Mouse (Mus musculus): ENCODE results near the gene Fli1. TPM values are rescaled to one million over a fixed set of nuclear protein-coding genes. Genes with fewer than 3 reads are reported as not detected.
A peak's percentile ranks its signal among the peaks of the same experiment; 100 is the strongest.

Gene Fli1
- polyA plus RNA-seq, 1 experiment from 2014 or later, result 20.6 TPM

DNA sequence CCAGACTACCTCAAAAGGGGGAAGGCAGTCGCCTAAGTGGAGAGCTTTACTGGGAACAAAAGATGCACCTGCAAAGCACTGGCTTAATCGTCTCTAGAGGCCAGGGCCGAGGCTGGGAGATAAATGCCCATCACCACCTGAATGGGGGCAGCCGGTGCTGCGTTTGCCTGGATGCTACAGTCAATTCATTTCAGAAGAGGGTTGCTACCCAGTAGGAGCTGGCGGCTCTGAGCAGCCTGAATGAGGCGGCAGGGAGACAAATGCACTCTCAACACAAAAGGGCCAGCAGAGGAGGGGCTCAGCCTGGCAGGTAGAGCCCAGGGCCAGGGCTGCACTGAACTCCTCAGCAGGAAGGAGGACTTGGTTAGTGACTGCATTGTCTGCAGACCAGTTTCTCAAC lies 92.5 kb downstream of the Fli1 start:
- no peaks in the 10 kb centered on the region for H3K27me3 ChIP-seq (ENCODE audit: control insufficient read depth, insufficient read depth, low read length)
- peaks cover 38% of the 10 kb centered on the region for H3K36me3 ChIP-seq (ENCODE audit: control insufficient read depth, insufficient read depth, low read length)
- 36% methylated on average over 7 of the region's 7 CpGs for WGBS
- H3K4me1 ChIP-seq (ENCODE audit: control insufficient read depth in 2 of 2, insufficient read depth in 2 of 2, low read length in 2 of 2), result 0 out of 4 replicates have a peak, but pooled peaks cover 0 to under 1% of the 10 kb centered on the region in 2 experiments
- no peak for ATAC-seq (ENCODE audit: insufficient number of reproducible peaks, insufficient read depth, low FRiP score, low read depth)
- no peak overlapping the region for H3K4me2 ChIP-seq (ENCODE audit: low read length)
- H3K27ac ChIP-seq (replicated peaks in 1 of 2; ENCODE audit: control insufficient read depth in 1 of 2, insufficient read depth in 1 of 2, low read depth in 2 of 2, low read length in 2 of 2), result no peak overlapping the region
- no peaks in the 10 kb centered on the region for H3K9me3 ChIP-seq (ENCODE audit: control insufficient read depth, low read length)
- no peak overlapping the region for H3K4me3 ChIP-seq (ENCODE audit: control insufficient read depth in 1 of 2, insufficient read depth in 1 of 2, low read depth in 1 of 2, low read length in 2 of 2)
- H3K9ac ChIP-seq (ENCODE audit: low read length), result no peak overlapping the region

DNA sequence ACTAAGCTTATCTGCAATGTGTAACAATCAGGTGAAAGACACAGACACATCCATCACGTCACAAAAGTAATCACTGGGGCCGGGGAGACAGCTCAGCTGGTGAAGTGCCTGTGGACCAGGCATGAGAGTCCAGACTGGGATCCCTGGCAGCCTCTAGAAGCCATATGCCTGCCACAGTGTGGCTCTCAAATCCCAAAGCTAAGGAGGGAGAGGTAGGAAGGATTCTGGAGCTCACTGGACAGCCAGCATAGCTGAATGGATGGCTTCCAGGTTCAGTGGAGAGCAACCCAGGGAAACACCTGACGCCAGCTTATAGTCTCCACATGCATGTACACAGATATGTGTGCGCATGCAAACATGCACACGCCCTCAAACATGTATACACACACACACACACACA lies 93.9 kb downstream of the Fli1 start:
- ATAC-seq (ENCODE audit: insufficient number of reproducible peaks, insufficient read depth, low FRiP score, low read depth), result no peak
- Histone ChIP-seq H3K27ac (replicated peaks in 1 of 2; ENCODE audit: control insufficient read depth in 1 of 2, insufficient read depth in 1 of 2, low read depth in 2 of 2, low read length in 2 of 2) (no peak overlapping the region), H3K4me3 (ENCODE audit: control insufficient read depth in 1 of 2, insufficient read depth in 1 of 2, low read depth in 1 of 2, low read length in 2 of 2) (no peak overlapping the region), H3K36me3 (ENCODE audit: control insufficient read depth, insufficient read depth, low read length) (peaks cover 35% of the 10 kb centered on the region), H3K9me3 (ENCODE audit: control insufficient read depth, low read length) (no peaks in the 10 kb centered on the region), H3K27me3 (ENCODE audit: control insufficient read depth, insufficient read depth, low read length) (no peaks in the 10 kb centered on the region), H3K9ac (ENCODE audit: low read length) (no peak overlapping the region), H3K4me1 (ENCODE audit: control insufficient read depth in 2 of 2, insufficient read depth in 2 of 2, low read length in 2 of 2) (peaks cover 4 to 8% of the 10 kb centered on the region in 2 experiments; a peak in 2 of 4 replicates), H3K4me2 (ENCODE audit: low read length) (no peak overlapping the region)
- 69% methylated on average over 5 of the region's 5 CpGs for WGBS

DNA sequence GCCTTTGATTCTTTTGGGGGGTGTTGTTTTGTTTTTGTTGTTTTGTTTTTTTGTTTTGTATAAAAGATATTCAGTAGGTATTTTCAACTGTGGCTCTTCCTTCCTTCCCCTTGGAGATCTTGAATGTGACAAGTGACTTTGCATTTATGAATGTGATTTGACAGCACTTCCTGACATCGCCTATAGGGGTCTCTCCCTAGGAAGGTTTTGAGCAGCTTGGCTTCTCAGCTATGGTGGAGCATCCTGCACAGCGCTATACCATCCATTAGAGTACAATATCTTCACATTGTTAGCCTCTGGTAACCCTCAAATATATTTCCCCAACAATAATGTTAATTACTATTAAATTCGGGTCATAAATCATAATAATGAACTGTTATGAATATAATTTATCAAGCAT lies 96.9 kb downstream of the Fli1 start:
- no peak overlapping the region for H3K4me2 ChIP-seq (ENCODE audit: low read length)
- no peak overlapping the region for H3K9ac ChIP-seq (ENCODE audit: low read length)
- peaks cover 27% of the 10 kb centered on the region for H3K36me3 ChIP-seq (ENCODE audit: control insufficient read depth, insufficient read depth, low read length)
- H3K27ac ChIP-seq (replicated peaks in 1 of 2; ENCODE audit: control insufficient read depth in 1 of 2, insufficient read depth in 1 of 2, low read depth in 2 of 2, low read length in 2 of 2), result no peak overlapping the region
- no peaks in the 10 kb centered on the region for H3K9me3 ChIP-seq (ENCODE audit: control insufficient read depth, low read length)
- WGBS, result 53% methylated on average over 3 of the region's 3 CpGs
- peaks cover 6 to 8% of the 10 kb centered on the region in 2 experiments; a peak in 3 of 4 replicates for H3K4me1 ChIP-seq (ENCODE audit: control insufficient read depth in 2 of 2, insufficient read depth in 2 of 2, low read length in 2 of 2)
- ATAC-seq (ENCODE audit: insufficient number of reproducible peaks, insufficient read depth, low FRiP score, low read depth), result no peak
- H3K27me3 ChIP-seq (ENCODE audit: control insufficient read depth, insufficient read depth, low read length), result no peaks in the 10 kb centered on the region
- H3K4me3 ChIP-seq (ENCODE audit: control insufficient read depth in 1 of 2, insufficient read depth in 1 of 2, low read depth in 1 of 2, low read length in 2 of 2), result no peak overlapping the region

DNA sequence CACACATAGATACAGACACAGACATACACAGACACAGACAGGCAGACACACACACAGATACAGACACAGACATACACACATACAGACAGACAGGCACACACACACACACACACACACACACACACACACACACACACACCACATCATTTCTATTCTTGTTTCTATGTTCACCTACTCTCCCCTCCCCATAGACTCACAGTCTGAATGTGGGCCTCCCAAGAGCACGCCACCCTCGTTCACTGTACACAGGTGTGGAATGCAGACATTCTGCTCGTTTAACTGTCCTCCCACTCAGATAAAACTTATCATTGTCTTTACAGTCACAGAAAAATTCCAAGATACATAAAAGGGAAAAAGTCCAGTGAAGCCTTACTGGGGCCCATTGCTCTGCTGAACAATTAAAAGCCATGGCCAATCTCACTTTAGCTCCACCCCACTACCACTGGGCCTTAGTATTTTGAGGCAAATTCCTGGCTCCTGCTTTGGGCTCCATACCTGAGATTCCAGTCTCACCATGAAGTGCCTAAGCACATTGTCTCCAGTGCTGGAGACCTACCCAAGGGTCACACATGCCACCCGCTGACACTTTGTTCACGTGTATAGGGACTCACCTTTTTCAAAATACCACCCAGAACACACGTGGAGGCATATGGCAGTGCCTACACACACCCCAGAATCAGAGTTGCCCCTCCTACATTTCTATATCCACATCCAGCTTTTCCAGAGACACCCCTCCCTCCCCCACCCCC lies 98.0 kb downstream of the Fli1 start:
- Histone ChIP-seq H3K4me1 (ENCODE audit: control insufficient read depth in 2 of 2, insufficient read depth in 2 of 2, low read length in 2 of 2) (peaks cover 6 to 8% of the 10 kb centered on the region in 2 experiments; a peak in 3 of 4 replicates), H3K36me3 (ENCODE audit: control insufficient read depth, insufficient read depth, low read length) (peaks cover 25% of the 10 kb centered on the region), H3K27me3 (ENCODE audit: control insufficient read depth, insufficient read depth, low read length) (no peaks in the 10 kb centered on the region), H3K9ac (ENCODE audit: low read length) (no peak overlapping the region), H3K27ac (replicated peaks in 1 of 2; ENCODE audit: control insufficient read depth in 1 of 2, insufficient read depth in 1 of 2, low read depth in 2 of 2, low read length in 2 of 2) (peak overlapping the region; percentile 52 to 69), H3K9me3 (ENCODE audit: control insufficient read depth, low read length) (no peaks in the 10 kb centered on the region), H3K4me2 (ENCODE audit: low read length) (no peak overlapping the region), H3K4me3 (ENCODE audit: control insufficient read depth in 1 of 2, insufficient read depth in 1 of 2, low read depth in 1 of 2, low read length in 2 of 2) (no peak overlapping the region)
- WGBS, result 58% methylated on average over 6 of the region's 6 CpGs
- no peak for ATAC-seq (ENCODE audit: insufficient number of reproducible peaks, insufficient read depth, low FRiP score, low read depth)

DNA sequence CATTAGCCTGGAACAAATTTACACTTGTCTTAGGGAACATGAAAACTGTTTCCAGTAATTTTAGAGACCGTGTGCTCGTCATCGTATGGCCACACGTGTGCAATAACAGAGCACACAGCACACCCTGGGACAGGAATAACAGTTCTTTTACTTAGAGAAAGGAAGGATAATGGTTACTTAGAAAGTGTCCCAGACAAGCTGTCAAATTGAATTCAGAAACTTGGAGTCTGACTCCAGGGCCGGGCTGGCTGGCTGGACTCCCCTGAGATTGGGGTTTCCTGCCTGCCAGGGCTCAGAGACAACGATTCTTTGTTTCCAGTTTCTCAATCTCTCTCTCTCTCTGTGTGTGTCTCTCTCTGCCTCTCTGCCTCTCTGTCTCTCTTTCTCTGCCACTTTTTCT lies 98.8 kb downstream of the Fli1 start:
- no peak for ATAC-seq (ENCODE audit: insufficient number of reproducible peaks, insufficient read depth, low FRiP score, low read depth)
- Histone ChIP-seq H3K9me3 (ENCODE audit: control insufficient read depth, low read length) (no peaks in the 10 kb centered on the region), H3K4me1 (ENCODE audit: control insufficient read depth in 2 of 2, insufficient read depth in 2 of 2, low read length in 2 of 2) (peaks cover 6 to 8% of the 10 kb centered on the region in 2 experiments; a peak in 3 of 4 replicates), H3K27ac (replicated peaks in 1 of 2; ENCODE audit: control insufficient read depth in 1 of 2, insufficient read depth in 1 of 2, low read depth in 2 of 2, low read length in 2 of 2) (peak overlapping the region; percentile 24 to 69), H3K27me3 (ENCODE audit: control insufficient read depth, insufficient read depth, low read length) (no peaks in the 10 kb centered on the region), H3K4me2 (ENCODE audit: low read length) (no peak overlapping the region), H3K4me3 (ENCODE audit: control insufficient read depth in 1 of 2, insufficient read depth in 1 of 2, low read depth in 1 of 2, low read length in 2 of 2) (no peak overlapping the region), H3K9ac (ENCODE audit: low read length) (no peak overlapping the region), H3K36me3 (ENCODE audit: control insufficient read depth, insufficient read depth, low read length) (peaks cover 19% of the 10 kb centered on the region)
- WGBS, result 52% methylated on average over 6 of the region's 6 CpGs

DNA sequence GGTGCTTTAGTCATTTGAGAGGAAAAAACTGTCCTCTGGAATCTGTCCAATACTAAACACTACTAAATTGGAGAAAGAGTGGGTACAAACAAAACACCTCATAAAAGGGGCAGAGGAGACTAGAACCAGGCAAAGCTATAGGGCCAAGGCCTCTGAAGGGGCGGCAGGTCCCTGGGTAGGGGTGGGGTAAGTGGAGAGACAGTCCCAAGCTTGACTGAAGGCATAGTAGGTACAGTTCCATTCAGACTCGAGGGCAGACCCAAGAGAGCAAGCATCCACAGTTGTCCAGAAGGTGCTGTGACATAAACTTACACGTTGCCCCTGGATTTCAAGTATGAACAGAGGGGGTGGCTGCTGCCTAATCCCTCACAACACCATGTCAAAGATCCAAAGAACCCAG lies 99.5 kb downstream of the Fli1 start:
- 74% methylated on average over 3 of the region's 3 CpGs for WGBS
- no peak for ATAC-seq (ENCODE audit: insufficient number of reproducible peaks, insufficient read depth, low FRiP score, low read depth)
- peaks cover 6 to 8% of the 10 kb centered on the region in 2 experiments; a peak in 3 of 4 replicates for H3K4me1 ChIP-seq (ENCODE audit: control insufficient read depth in 2 of 2, insufficient read depth in 2 of 2, low read length in 2 of 2)
- no peaks in the 10 kb centered on the region for H3K27me3 ChIP-seq (ENCODE audit: control insufficient read depth, insufficient read depth, low read length)
- no peak overlapping the region for H3K4me3 ChIP-seq (ENCODE audit: control insufficient read depth in 1 of 2, insufficient read depth in 1 of 2, low read depth in 1 of 2, low read length in 2 of 2)
- peaks cover 17% of the 10 kb centered on the region for H3K36me3 ChIP-seq (ENCODE audit: control insufficient read depth, insufficient read depth, low read length)
- no peak overlapping the region for H3K4me2 ChIP-seq (ENCODE audit: low read length)
- peak overlapping the region; percentile 24 to 69; a peak in 3 of 4 replicates for H3K27ac ChIP-seq (replicated peaks in 1 of 2; ENCODE audit: control insufficient read depth in 1 of 2, insufficient read depth in 1 of 2, low read depth in 2 of 2, low read length in 2 of 2)
- H3K9ac ChIP-seq (ENCODE audit: low read length), result no peak overlapping the region
- no peaks in the 10 kb centered on the region for H3K9me3 ChIP-seq (ENCODE audit: control insufficient read depth, low read length)

DNA sequence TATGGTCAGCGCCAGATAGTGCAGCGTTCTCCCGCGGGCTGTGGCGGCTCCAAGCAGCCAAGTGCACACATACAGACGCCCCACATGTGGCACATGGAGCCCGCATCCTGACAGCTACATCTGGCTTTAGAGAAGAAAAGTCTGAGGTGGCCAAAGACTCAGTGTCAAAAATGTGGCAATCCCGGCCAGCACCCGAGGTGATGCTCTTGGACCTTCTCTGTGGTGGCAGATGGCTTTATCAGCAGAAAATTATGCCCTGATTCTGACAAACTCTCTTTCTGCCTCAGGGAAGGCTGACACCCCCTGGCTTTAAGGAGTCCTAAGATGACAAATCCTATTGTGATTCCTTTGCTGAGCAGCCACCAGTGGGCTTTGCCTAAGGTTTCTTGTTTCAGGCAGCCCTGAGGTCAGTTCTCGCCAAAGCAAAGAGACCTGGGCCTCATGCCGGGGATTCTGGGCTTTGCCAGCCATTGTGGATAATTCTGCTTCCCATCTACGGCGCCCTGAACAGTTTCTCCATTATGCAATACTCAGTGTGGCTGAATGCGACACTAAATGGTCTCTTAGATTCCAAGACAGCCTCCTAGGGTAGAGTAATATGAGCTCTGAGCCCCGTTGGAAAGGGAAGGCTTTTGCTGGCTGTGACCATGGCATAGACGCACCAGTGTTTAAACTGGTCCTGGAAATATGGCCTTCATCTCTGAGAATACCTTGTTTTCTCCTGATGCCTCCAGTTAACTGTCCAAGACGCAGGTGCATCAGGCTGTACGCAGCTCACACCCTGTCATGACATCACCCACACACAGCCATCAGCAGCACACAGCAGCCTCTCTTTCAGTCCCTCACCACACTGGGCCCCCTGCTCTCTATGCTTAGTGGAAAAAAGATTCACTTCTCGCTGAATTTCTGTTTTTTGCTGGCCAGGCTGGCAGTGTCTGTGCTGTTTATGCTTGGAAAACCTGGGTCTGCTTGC lies 108.1 kb downstream of the Fli1 start:
- no peaks in the 10 kb centered on the region for H3K9me3 ChIP-seq (ENCODE audit: control insufficient read depth, low read length)
- H3K27me3 ChIP-seq (ENCODE audit: control insufficient read depth, insufficient read depth, low read length), result no peaks in the 10 kb centered on the region
- 0 out of 4 replicates have a peak overlapping the region, but pooled peaks of 1 of the 2 experiments have one; percentile 3 for H3K27ac ChIP-seq (replicated peaks in 1 of 2; ENCODE audit: control insufficient read depth in 1 of 2, insufficient read depth in 1 of 2, low read depth in 2 of 2, low read length in 2 of 2)
- H3K4me2 ChIP-seq (ENCODE audit: low read length), result no peak overlapping the region
- no peak for ATAC-seq (ENCODE audit: insufficient number of reproducible peaks, insufficient read depth, low FRiP score, low read depth)
- no peak overlapping the region for H3K4me3 ChIP-seq (ENCODE audit: control insufficient read depth in 1 of 2, insufficient read depth in 1 of 2, low read depth in 1 of 2, low read length in 2 of 2)
- H3K4me1 ChIP-seq (ENCODE audit: control insufficient read depth in 2 of 2, insufficient read depth in 2 of 2, low read length in 2 of 2), result no peaks in the 10 kb centered on the region
- 71% methylated on average over 19 of the region's 19 CpGs for WGBS
- H3K9ac ChIP-seq (ENCODE audit: low read length), result no peak overlapping the region
- H3K36me3 ChIP-seq (ENCODE audit: control insufficient read depth, insufficient read depth, low read length), result peaks cover 22% of the 10 kb centered on the region; the same call in 1 of the 2 replicates
